Mouse (Mus musculus): ENCODE results near the gene Hand1.

GRCm38 (mm10) chr11:57831281-57831781 lies 1.3 kb downstream of the Hand1 start:
- TF ChIP-seq POLR2A (IDR thresholded peaks at IDR 0.05; ENCODE audit: insufficient read depth, low read depth, low read length) (no peak), CTCF (IDR thresholded peaks at IDR 0.05; ENCODE audit: insufficient read depth, low read depth, low read length) (no peak)
